Comparison of ENCODE assay signal across 15 mouse cellular contexts in the genomic region with DNA sequence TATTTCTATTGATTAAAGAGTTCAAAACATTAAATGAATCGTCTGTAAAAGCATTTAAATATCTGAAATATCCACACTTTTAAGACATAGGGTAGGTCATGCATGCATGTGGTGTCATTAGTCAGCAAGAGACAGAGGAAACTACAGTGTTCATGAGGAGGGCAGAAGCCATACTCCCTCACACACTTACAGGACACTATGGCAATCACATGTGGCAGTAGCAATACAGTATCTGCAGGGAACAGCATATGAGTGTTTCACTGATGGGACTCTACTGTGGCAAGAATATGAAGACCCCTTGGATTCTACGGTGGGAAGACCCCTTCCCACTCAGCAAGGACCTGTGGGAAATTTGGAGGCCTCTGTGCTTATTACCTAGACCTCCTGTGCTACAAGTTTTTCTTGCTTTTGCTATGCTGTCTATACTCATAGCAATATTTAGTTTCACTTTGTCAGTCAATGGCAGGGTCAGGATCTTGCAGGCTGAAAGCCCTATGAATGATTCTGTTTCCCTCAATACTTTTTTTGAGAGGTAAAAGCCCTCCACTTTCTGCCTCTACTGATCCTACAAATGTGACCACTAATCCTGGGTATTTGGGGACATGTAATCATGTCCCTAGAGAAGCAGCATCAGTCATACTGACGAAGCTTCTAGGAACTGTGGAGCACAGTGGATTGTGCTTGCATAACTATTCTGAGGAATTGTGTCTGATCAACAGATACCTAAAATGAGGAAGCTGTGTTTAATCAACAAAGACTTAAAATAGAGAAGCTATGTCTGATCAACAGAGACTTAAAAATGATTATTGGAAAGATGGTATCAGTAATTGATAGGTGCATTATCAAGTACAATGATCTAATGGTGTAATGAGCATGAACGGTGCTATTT.
"Had no signal": no experiment of that assay in that cellular context is flagged by ENCODE, and none has a peak within 500 bp of the region (broad histone marks: within the 10 kb centered on the region; RNA-seq: fewer than 3 reads in every experiment).

No protein-coding gene starts in this region.

- H3K4me3 ChIP-seq: kidney, embryonic 15.5 days; limb, embryonic 10.5 days; liver, embryonic 15.5 days; neural tube, embryonic 13.5 days; stomach, embryonic 15.5 days had no signal

- H3K9ac ChIP-seq: kidney, embryonic 15.5 days; liver, embryonic 15.5 days; neural tube, embryonic 13.5 days; stomach, embryonic 15.5 days had no signal

- DNase-seq: kidney, adult 2 months; kidney, postnatal 14 days; lung, adult 2 months; lung, postnatal 36 days; midbrain, embryonic 14.5 days; retina, postnatal 1 day; thymus, adult 2 months; thymus, postnatal 36 days had no signal

- H3K4me2 ChIP-seq: kidney, embryonic 15.5 days; liver, embryonic 11.5 days; liver, embryonic 15.5 days; neural tube, embryonic 13.5 days; stomach, embryonic 15.5 days had no signal

- H3K27me3 ChIP-seq: kidney, embryonic 15.5 days; liver, embryonic 15.5 days; neural tube, embryonic 13.5 days; stomach, embryonic 15.5 days had no signal

- ATAC-seq: lung, postnatal 0 days had no signal

- H3K4me1 ChIP-seq: kidney, embryonic 15.5 days; limb, embryonic 10.5 days; liver, embryonic 15.5 days; neural tube, embryonic 13.5 days; stomach, embryonic 15.5 days had no signal

- H3K27ac ChIP-seq: kidney, embryonic 15.5 days; limb, embryonic 10.5 days; liver, embryonic 15.5 days; neural tube, embryonic 13.5 days; stomach, embryonic 15.5 days had no signal

- H3K9me3 ChIP-seq: kidney, embryonic 15.5 days; limb, embryonic 10.5 days; liver, embryonic 15.5 days; neural tube, embryonic 13.5 days; stomach, embryonic 15.5 days had no signal

- H3K36me3 ChIP-seq: kidney, embryonic 15.5 days; limb, embryonic 10.5 days; liver, embryonic 15.5 days; neural tube, embryonic 13.5 days; stomach, embryonic 15.5 days had no signal
